Mouse (Mus musculus): Measurements from ENCODE around the gene Pak6.
"Not testable (repeated sequence)": the region's sequence is repeated elsewhere in the genome, so short reads cannot be mapped to it uniquely, and the experiment has no call there.

Pak6 gene

GRCm38 (mm10) chr2:118662902-118663803, at the start of gene Pak6:
Pak6 (plus strand) TSS chr2:118663303.
- no peak for DNase-seq (ENCODE audit: low spot score)

GRCm38 (mm10) chr2:118618013-118618412, 45.1 kb upstream of the Pak6 start:
- no peak for DNase-seq (ENCODE audit: low spot score)

GRCm38 (mm10) chr2:118620101-118620500, 43.0 kb upstream of the Pak6 start:
- DNase-seq (ENCODE audit: low spot score): no peak

- DNase-seq (ENCODE audit: low spot score): no peak
These were observed 42.5 kb upstream of the Pak6 start for GRCm38 (mm10) chr2:118620608-118621007.

GRCm38 (mm10) chr2:118629276-118629675, 33.8 kb upstream of the Pak6 start:
- DNase-seq (ENCODE audit: low spot score): no peak

- DNase-seq (ENCODE audit: low spot score): no peak
These were observed 29.7 kb upstream of the Pak6 start for GRCm38 (mm10) chr2:118633441-118633840.

- no peak for DNase-seq (ENCODE audit: low spot score)
These were observed 25.8 kb upstream of the Pak6 start for GRCm38 (mm10) chr2:118637258-118637657.

- no peak for DNase-seq (ENCODE audit: low spot score)
These were observed 25.1 kb upstream of the Pak6 start for GRCm38 (mm10) chr2:118637888-118638526.

GRCm38 (mm10) chr2:118638686-118639085, 24.4 kb upstream of the Pak6 start:
- no peak for DNase-seq (ENCODE audit: low spot score)

GRCm38 (mm10) chr2:118641147-118641546, 22.0 kb upstream of the Pak6 start:
- no peak for DNase-seq (ENCODE audit: low spot score)

- no peak for DNase-seq (ENCODE audit: low spot score)
These were observed 20.7 kb upstream of the Pak6 start for GRCm38 (mm10) chr2:118642431-118642830.

GRCm38 (mm10) chr2:118642942-118643341, 20.2 kb upstream of the Pak6 start:
- no peak for DNase-seq (ENCODE audit: low spot score)

- no peak for DNase-seq (ENCODE audit: low spot score)
These were observed 16.4 kb upstream of the Pak6 start for GRCm38 (mm10) chr2:118646665-118647064.

- DNase-seq (ENCODE audit: low spot score): not testable (repeated sequence)
These were observed 12.4 kb upstream of the Pak6 start for GRCm38 (mm10) chr2:118650697-118651096.

- no peak for DNase-seq (ENCODE audit: low spot score)
These were observed 6.3 kb upstream of the Pak6 start for GRCm38 (mm10) chr2:118656688-118657281.

- peak; percentile 21 for DNase-seq (ENCODE audit: low spot score)
These were observed 4.6 kb upstream of the Pak6 start for GRCm38 (mm10) chr2:118658457-118658856.

GRCm38 (mm10) chr2:118659077-118659476, 4.0 kb upstream of the Pak6 start:
- no peak for DNase-seq (ENCODE audit: low spot score)

GRCm38 (mm10) chr2:118659493-118659892, 3.6 kb upstream of the Pak6 start:
- DNase-seq (ENCODE audit: low spot score): no peak

GRCm38 (mm10) chr2:118659998-118660452, 3.1 kb upstream of the Pak6 start:
- no peak for DNase-seq (ENCODE audit: low spot score)

- DNase-seq (ENCODE audit: low spot score): no peak
These were observed 1.2 kb upstream of the Pak6 start for GRCm38 (mm10) chr2:118661891-118662290.

GRCm38 (mm10) chr2:118663804-118664766, 982 bp downstream of the Pak6 start:
- DNase-seq (ENCODE audit: low spot score): peak; percentile 19
